Mouse (Mus musculus): Measurements from ENCODE around the gene Pacrg. TPM values are rescaled to one million over a fixed set of nuclear protein-coding genes. Genes with fewer than 3 reads are reported as not detected.

The Pacrg gene
- polyA plus RNA-seq, 1 experiment from 2014 or later: 18.4 TPM

DNA sequence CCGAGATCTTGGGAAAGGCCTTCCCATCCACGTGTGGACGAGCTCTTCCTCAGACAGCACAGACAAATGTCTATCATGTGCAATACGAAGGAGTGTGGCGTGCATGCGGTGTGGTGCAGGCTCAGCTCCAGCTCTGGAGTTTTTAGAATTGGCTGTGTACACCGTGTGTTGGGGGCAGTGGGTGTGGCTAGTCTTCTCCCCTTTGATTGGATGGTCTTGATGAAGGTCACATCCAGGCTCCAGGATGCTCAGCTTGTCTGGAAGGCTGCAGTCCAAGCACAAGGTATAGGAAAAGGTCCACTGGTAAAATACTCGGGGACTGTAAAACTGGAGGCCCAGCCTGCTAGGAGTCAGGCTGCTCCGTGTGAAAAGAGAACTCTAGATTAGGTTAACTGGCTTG is 450.4 kb downstream of the Pacrg start:
- peak overlapping the region; percentile 4; the same call in 1 of the 2 replicates for H3K27ac ChIP-seq (ENCODE audit: low read depth, low read length)
- H3K4me1 ChIP-seq (ENCODE audit: control insufficient read depth, insufficient read depth, low read length): no peaks in the 10 kb centered on the region
- ATAC-seq (ENCODE audit: low read depth): no peak
- no peaks in the 10 kb centered on the region for H3K27me3 ChIP-seq (ENCODE audit: control insufficient read depth, insufficient read depth, low read length)
- H3K36me3 ChIP-seq (ENCODE audit: control insufficient read depth, insufficient read depth, low read length): no peaks in the 10 kb centered on the region
- H3K4me2 ChIP-seq (ENCODE audit: low read depth, low read length): no peak overlapping the region
- no peak overlapping the region for H3K9ac ChIP-seq (replicated peaks; ENCODE audit: low read depth, low read length)
- H3K4me3 ChIP-seq (ENCODE audit: low read depth, low read length): no peak overlapping the region
- 83% methylated on average over 9 of the region's 9 CpGs for WGBS
- no peaks in the 10 kb centered on the region for H3K9me3 ChIP-seq (ENCODE audit: control insufficient read depth, low read length)

GRCm38 (mm10) chr17:10386548-10386947 is 453.6 kb downstream of the Pacrg start:
- Histone ChIP-seq H3K36me3 (ENCODE audit: control insufficient read depth, insufficient read depth, low read length) (no peaks in the 10 kb centered on the region), H3K27ac (ENCODE audit: low read depth, low read length) (no peak overlapping the region), H3K9ac (replicated peaks; ENCODE audit: low read depth, low read length) (no peak overlapping the region), H3K4me1 (ENCODE audit: control insufficient read depth, insufficient read depth, low read length) (no peaks in the 10 kb centered on the region), H3K4me3 (ENCODE audit: low read depth, low read length) (no peak overlapping the region), H3K27me3 (ENCODE audit: control insufficient read depth, insufficient read depth, low read length) (no peaks in the 10 kb centered on the region), H3K4me2 (ENCODE audit: low read depth, low read length) (no peak overlapping the region), H3K9me3 (ENCODE audit: control insufficient read depth, low read length) (no peaks in the 10 kb centered on the region)
- 79% methylated on average over 6 of the region's 6 CpGs for WGBS
- ATAC-seq (ENCODE audit: low read depth): no peak

DNA sequence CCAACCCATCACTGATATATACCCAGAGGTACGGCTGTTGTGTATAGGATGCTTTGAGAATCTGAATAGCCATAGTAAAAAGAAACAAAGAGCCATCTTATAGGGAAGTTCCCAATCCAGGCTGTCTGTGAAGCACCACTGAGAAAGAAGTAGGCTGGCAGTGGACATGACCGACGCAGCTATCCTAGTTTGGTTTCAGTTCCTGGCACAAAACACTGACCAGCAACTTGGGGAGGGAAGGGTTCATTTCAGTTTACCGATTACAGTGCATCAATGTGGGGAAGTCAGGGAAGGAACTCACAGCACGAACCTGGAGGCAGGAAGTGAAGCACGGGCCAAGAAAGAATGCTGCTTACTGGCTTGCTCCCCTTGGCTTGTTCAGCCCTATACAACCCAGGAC is 456.7 kb downstream of the Pacrg start:
- Histone ChIP-seq H3K4me2 (ENCODE audit: low read depth, low read length) (no peak overlapping the region), H3K9me3 (ENCODE audit: control insufficient read depth, low read length) (no peaks in the 10 kb centered on the region), H3K27me3 (ENCODE audit: control insufficient read depth, insufficient read depth, low read length) (no peaks in the 10 kb centered on the region), H3K36me3 (ENCODE audit: control insufficient read depth, insufficient read depth, low read length) (no peaks in the 10 kb centered on the region), H3K9ac (replicated peaks; ENCODE audit: low read depth, low read length) (no peak overlapping the region), H3K27ac (ENCODE audit: low read depth, low read length) (no peak overlapping the region), H3K4me3 (ENCODE audit: low read depth, low read length) (no peak overlapping the region), H3K4me1 (ENCODE audit: control insufficient read depth, insufficient read depth, low read length) (no peaks in the 10 kb centered on the region)
- 85% methylated on average over 6 of the region's 6 CpGs for whole genome bisulfite sequencing
- no peak for ATAC-seq (ENCODE audit: low read depth)

GRCm38 (mm10) chr17:10378467-10379175 is 461.5 kb downstream of the Pacrg start:
- Histone ChIP-seq H3K9me3 (ENCODE audit: control insufficient read depth, low read length) (no peaks in the 10 kb centered on the region), H3K4me1 (ENCODE audit: control insufficient read depth, insufficient read depth, low read length) (no peaks in the 10 kb centered on the region), H3K27ac (ENCODE audit: low read depth, low read length) (no peak overlapping the region), H3K9ac (replicated peaks; ENCODE audit: low read depth, low read length) (no peak overlapping the region), H3K36me3 (ENCODE audit: control insufficient read depth, insufficient read depth, low read length) (no peaks in the 10 kb centered on the region), H3K4me2 (ENCODE audit: low read depth, low read length) (no peak overlapping the region), H3K4me3 (ENCODE audit: low read depth, low read length) (no peak overlapping the region), H3K27me3 (ENCODE audit: control insufficient read depth, insufficient read depth, low read length) (no peaks in the 10 kb centered on the region)
- WGBS: 75% methylated on average over 10 of the region's 10 CpGs
- ATAC-seq (ENCODE audit: low read depth): no peak

GRCm38 (mm10) chr17:10377606-10378005 is 462.5 kb downstream of the Pacrg start:
- H3K4me3 ChIP-seq (ENCODE audit: low read depth, low read length): no peak overlapping the region
- no peaks in the 10 kb centered on the region for H3K4me1 ChIP-seq (ENCODE audit: control insufficient read depth, insufficient read depth, low read length)
- WGBS: 88% methylated on average over 2 of the region's 2 CpGs
- no peak for ATAC-seq (ENCODE audit: low read depth)
- H3K36me3 ChIP-seq (ENCODE audit: control insufficient read depth, insufficient read depth, low read length): no peaks in the 10 kb centered on the region
- H3K9ac ChIP-seq (replicated peaks; ENCODE audit: low read depth, low read length): no peak overlapping the region
- no peak overlapping the region for H3K4me2 ChIP-seq (ENCODE audit: low read depth, low read length)
- H3K9me3 ChIP-seq (ENCODE audit: control insufficient read depth, low read length): no peaks in the 10 kb centered on the region
- no peak overlapping the region for H3K27ac ChIP-seq (ENCODE audit: low read depth, low read length)
- H3K27me3 ChIP-seq (ENCODE audit: control insufficient read depth, insufficient read depth, low read length): no peaks in the 10 kb centered on the region

- ATAC-seq (ENCODE audit: low read depth): no peak
- Histone ChIP-seq H3K9me3 (ENCODE audit: control insufficient read depth, low read length) (no peaks in the 10 kb centered on the region), H3K4me1 (ENCODE audit: control insufficient read depth, insufficient read depth, low read length) (no peaks in the 10 kb centered on the region), H3K4me3 (ENCODE audit: low read depth, low read length) (no peak overlapping the region), H3K9ac (replicated peaks; ENCODE audit: low read depth, low read length) (no peak overlapping the region), H3K27me3 (ENCODE audit: control insufficient read depth, insufficient read depth, low read length) (no peaks in the 10 kb centered on the region), H3K4me2 (ENCODE audit: low read depth, low read length) (no peak overlapping the region), H3K36me3 (ENCODE audit: control insufficient read depth, insufficient read depth, low read length) (no peaks in the 10 kb centered on the region), H3K27ac (ENCODE audit: low read depth, low read length) (no peak overlapping the region)
- WGBS: 15% methylated on average over 7 of the region's 7 CpGs
Measured at GRCm38 (mm10) chr17:10374316-10374715, 465.8 kb downstream of the Pacrg start.

DNA sequence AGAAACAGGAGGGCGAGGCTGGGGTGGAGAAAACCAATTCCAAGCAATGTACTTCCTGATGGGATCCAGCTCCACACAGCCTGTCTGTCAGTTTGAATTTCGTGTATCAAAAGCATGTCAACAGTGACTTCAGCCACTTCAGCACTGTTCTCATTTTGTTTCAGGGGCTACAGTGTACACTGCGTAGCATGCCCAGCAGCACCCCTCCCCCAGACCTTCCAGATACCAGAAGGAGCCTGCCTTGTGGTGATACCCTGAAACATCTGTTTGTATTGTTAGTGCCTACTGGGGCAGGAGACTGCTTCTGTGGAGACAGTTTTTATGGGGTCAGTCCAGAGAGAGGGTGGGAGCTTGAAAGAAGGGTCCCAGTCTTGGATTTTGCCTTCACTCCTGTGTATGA is 466.4 kb downstream of the Pacrg start:
- H3K27ac ChIP-seq (ENCODE audit: low read depth, low read length): no peak overlapping the region
- WGBS: 74% methylated on average over 3 of the region's 3 CpGs
- H3K9ac ChIP-seq (replicated peaks; ENCODE audit: low read depth, low read length): no peak overlapping the region
- H3K9me3 ChIP-seq (ENCODE audit: control insufficient read depth, low read length): no peaks in the 10 kb centered on the region
- H3K4me2 ChIP-seq (ENCODE audit: low read depth, low read length): no peak overlapping the region
- H3K4me1 ChIP-seq (ENCODE audit: control insufficient read depth, insufficient read depth, low read length): no peaks in the 10 kb centered on the region
- no peaks in the 10 kb centered on the region for H3K36me3 ChIP-seq (ENCODE audit: control insufficient read depth, insufficient read depth, low read length)
- ATAC-seq (ENCODE audit: low read depth): peak; percentile 49; the same call in 1 of the 2 replicates
- no peak overlapping the region for H3K4me3 ChIP-seq (ENCODE audit: low read depth, low read length)
- H3K27me3 ChIP-seq (ENCODE audit: control insufficient read depth, insufficient read depth, low read length): no peaks in the 10 kb centered on the region

- 73% methylated on average over 18 of the region's 18 CpGs for WGBS
- Histone ChIP-seq H3K4me2 (ENCODE audit: low read depth, low read length) (no peak overlapping the region), H3K27me3 (ENCODE audit: control insufficient read depth, insufficient read depth, low read length) (no peaks in the 10 kb centered on the region), H3K4me3 (ENCODE audit: low read depth, low read length) (no peak overlapping the region), H3K36me3 (ENCODE audit: control insufficient read depth, insufficient read depth, low read length) (no peaks in the 10 kb centered on the region), H3K4me1 (ENCODE audit: control insufficient read depth, insufficient read depth, low read length) (no peaks in the 10 kb centered on the region), H3K9me3 (ENCODE audit: control insufficient read depth, low read length) (no peaks in the 10 kb centered on the region), H3K9ac (replicated peaks; ENCODE audit: low read depth, low read length) (no peak overlapping the region), H3K27ac (ENCODE audit: low read depth, low read length) (no peak overlapping the region)
- ATAC-seq (ENCODE audit: low read depth): no peak
Measured at GRCm38 (mm10) chr17:10372001-10372785, 467.9 kb downstream of the Pacrg start.

DNA sequence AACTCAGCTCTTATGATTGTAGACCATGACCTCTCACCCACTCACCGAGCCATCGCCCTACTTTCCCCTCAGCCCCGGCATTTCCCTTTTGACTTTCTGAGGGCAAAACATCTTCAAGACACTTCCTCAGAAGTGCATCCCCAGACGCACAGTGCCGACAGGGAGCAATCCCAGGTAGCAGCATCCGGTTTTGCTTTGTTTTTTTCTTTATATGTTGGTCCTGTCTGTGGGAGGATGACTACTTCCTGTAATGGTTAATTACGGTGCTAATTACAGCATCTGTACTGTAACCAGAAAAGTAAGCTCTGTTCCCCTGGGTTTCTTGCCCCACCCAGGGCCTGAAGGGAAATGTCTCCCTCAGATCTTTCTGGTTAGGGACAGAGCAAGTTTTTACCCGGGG is 468.6 kb downstream of the Pacrg start:
- Histone ChIP-seq H3K4me1 (ENCODE audit: control insufficient read depth, insufficient read depth, low read length) (no peaks in the 10 kb centered on the region), H3K27ac (ENCODE audit: low read depth, low read length) (no peak overlapping the region), H3K36me3 (ENCODE audit: control insufficient read depth, insufficient read depth, low read length) (no peaks in the 10 kb centered on the region), H3K27me3 (ENCODE audit: control insufficient read depth, insufficient read depth, low read length) (no peaks in the 10 kb centered on the region), H3K4me2 (ENCODE audit: low read depth, low read length) (no peak overlapping the region), H3K9me3 (ENCODE audit: control insufficient read depth, low read length) (no peaks in the 10 kb centered on the region), H3K4me3 (ENCODE audit: low read depth, low read length) (no peak overlapping the region), H3K9ac (replicated peaks; ENCODE audit: low read depth, low read length) (no peak overlapping the region)
- 78% methylated on average over 8 of the region's 8 CpGs for WGBS
- ATAC-seq (ENCODE audit: low read depth): no peak
